Mouse (Mus musculus): ENCODE measurements at regions not wholly inside any gene's neighbourhood (a gene's known extent, or its start where the extent isn't known, plus 50 kb on each side); places are given as distances from the start of the nearest gene placed in this dataset.

GRCm38 (mm10) chr2:22165919-22166318 lies 61.4 kb upstream of the Myo3a start:
- peak in 1 of 2 experiments; percentile 0 for DNase-seq (ENCODE audit: low spot score in 2 of 2)
- intact Hi-C loops (cut with DNase I), result no loop called here

Data from left cerebral cortex, postnatal 14 days (tissue).